Mouse (Mus musculus): ENCODE measurements at regions not wholly inside any gene's neighbourhood (a gene's known extent, or its start where the extent isn't known, plus 50 kb on each side); places are given as distances from the start of the nearest gene placed in this dataset.

DNA sequence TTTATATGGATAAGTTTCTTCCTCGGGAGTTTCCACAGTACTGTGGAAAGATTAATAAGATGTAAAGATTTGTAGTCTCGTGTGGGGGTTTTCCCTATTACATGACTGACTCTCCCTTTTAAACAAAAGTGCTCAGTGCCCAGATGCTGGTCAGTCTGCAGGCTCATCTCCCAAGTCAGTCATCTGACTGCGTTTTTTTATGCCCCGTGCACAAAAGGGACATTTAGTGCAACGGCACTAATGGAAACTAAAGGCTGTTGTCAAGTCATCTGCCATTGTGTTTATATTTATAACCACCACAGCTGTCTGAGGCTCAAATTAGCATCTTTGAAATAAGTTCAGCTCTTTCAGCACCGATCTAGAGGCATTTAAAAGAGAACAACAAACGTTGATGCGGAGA is 110.7 kb upstream of the Phyhipl start:
- TF ChIP-seq CTCF (IDR thresholded peaks at IDR 0.05; ENCODE audit: low read depth, low read length): no peak
- no peak for TF ChIP-seq POLR2A (IDR thresholded peaks at IDR 0.05; ENCODE audit: insufficient read depth, low read length)
- TF ChIP-seq EP300 (IDR thresholded peaks at IDR 0.05; ENCODE audit: insufficient read depth, low read depth, low read length): no peak

Data from ES-Bruce4 (cell line).